Comparison of ENCODE assay signal across 20 mouse cellular contexts in genomic region chr7:17076542-17076941, GRCm38 (mm10). TPM values are rescaled to one million over a fixed set of nuclear protein-coding genes. Genes with fewer than 3 reads are reported as not detected.
DNase-seq lines count a peak whose midpoint lies in the region; ATAC-seq and TF ChIP-seq lines count a peak whose summit lies in the region.
"Had no signal": no experiment of that assay in that cellular context is flagged by ENCODE, and none has a peak within 500 bp of the region (broad histone marks: within the 10 kb centered on the region; RNA-seq: fewer than 3 reads in every experiment).

No protein-coding gene starts in this region.

- no peak for ATAC-seq in megakaryocyte, adult 5-6 weeks (ENCODE audit: poor library complexity, severe bottlenecking)
- ATAC-seq in activated CD4-positive, CD25-positive, alpha-beta regulatory T cell, adult 4 months, result no peak
- ATAC-seq: CD4-positive, CD25-positive, alpha-beta regulatory T cell, adult 4 months; forebrain, embryonic 13.5 days; forebrain, postnatal 0 days; intestine, embryonic 15.5 days had no signal

- H3K27ac ChIP-seq in cerebellum, adult 2 months (ENCODE audit: insufficient read depth, low read length), result peak overlapping the region; percentile 57
- H3K27ac ChIP-seq: embryonic facial prominence, embryonic 10.5 days; forebrain, embryonic 13.5 days; gastrocnemius, adult 2 months; heart, embryonic 15.5 days; hindbrain, embryonic 10.5 days; hindbrain, embryonic 14.5 days; intestine, embryonic 15.5 days had no signal

- H3K36me3 ChIP-seq in megakaryocyte, embryonic 14.5 days (replicated peaks; ENCODE audit: low read length), result no peaks in the 10 kb centered on the region
- H3K36me3 ChIP-seq: embryonic facial prominence, embryonic 10.5 days; heart, embryonic 15.5 days; hindbrain, embryonic 10.5 days; intestine, embryonic 15.5 days had no signal

- no peaks in the 10 kb centered on the region for H3K27me3 ChIP-seq in cerebellum, adult 2 months (ENCODE audit: control insufficient read depth, insufficient read depth, low read length)
- H3K27me3 ChIP-seq in megakaryocyte, embryonic 14.5 days (replicated peaks), result peaks cover 8% of the 10 kb centered on the region
- H3K27me3 ChIP-seq: forebrain, embryonic 13.5 days; intestine, embryonic 15.5 days had no signal

- TF ChIP-seq POLR2A in cerebellum, adult 2 months (IDR thresholded peaks at IDR 0.05; ENCODE audit: borderline replicate concordance, insufficient read depth, low read length), result no peak

- TF ChIP-seq CTCF in cerebellum, adult 2 months (IDR thresholded peaks at IDR 0.05; ENCODE audit: borderline replicate concordance, insufficient read depth, low read depth, low read length), result no peak

- peaks cover 9% of the 10 kb centered on the region; the same call in 1 of the 2 replicates for H3K9me3 ChIP-seq in megakaryocyte, embryonic 14.5 days
- H3K9me3 ChIP-seq: G1E; heart, embryonic 15.5 days; intestine, embryonic 15.5 days had no signal

- peaks cover 18% of the 10 kb centered on the region for H3K4me1 ChIP-seq in cerebellum, adult 2 months (ENCODE audit: control insufficient read depth, insufficient read depth, low read length)
- peaks cover 9% of the 10 kb centered on the region for H3K4me1 ChIP-seq in megakaryocyte, embryonic 14.5 days
- H3K4me1 ChIP-seq: embryonic facial prominence, embryonic 10.5 days; forebrain, embryonic 13.5 days; heart, embryonic 15.5 days; hindbrain, embryonic 10.5 days had no signal

- DNase-seq in adrenal gland, adult (ENCODE audit: inconsistent age in 2 of 2, low spot score in 1 of 2), result peak; percentile 27 to 67
- DNase-seq in adrenal gland, adult 8-10 months, result no peak
- peak; percentile 55 to 78 for DNase-seq in cerebellum, adult 2 months
- DNase-seq in cerebellum, adult 8-10 months, result no peak
- DNase-seq: B cell, adult 2 months; forebrain, postnatal 0 days; gastrocnemius, adult 2 months; gastrocnemius, postnatal 25 days; kidney, adult 18-20 months had no signal

- 38% methylated on average over 1 of the region's 1 CpGs for WGBS in cerebellum, adult 2 months

- H3K4me3 ChIP-seq in cerebellum, adult 2 months (replicated peaks; ENCODE audit: insufficient read depth, low read depth, low read length), result no peak overlapping the region
- H3K4me3 ChIP-seq in megakaryocyte, embryonic 14.5 days (replicated peaks), result peak overlapping the region; percentile 16
- H3K4me3 ChIP-seq: embryonic facial prominence, embryonic 10.5 days; forebrain, embryonic 13.5 days; gastrocnemius, adult 2 months; heart, embryonic 15.5 days; hindbrain, embryonic 10.5 days; intestine, embryonic 15.5 days had no signal

RNA-seq across cellular contexts. Expression of gene Psg16, which starts 2.7 kb away (rescaled TPM):
- under 1 TPM; 0.10 to 0.51 (median 0.43) TPM for total RNA-seq in adrenal gland, adult 8-10 months (2022)
- 20.8 and 22.0 TPM in 2 replicates for polyA plus RNA-seq in cerebellum, adult 2 months (2012; rRNA removed)
- polyA plus RNA-seq in megakaryocyte, embryonic 14.5 days (2012; ENCODE audit: insufficient read depth, low replicate concordance), result not detected in 2 replicates
- 0.04 TPM in 1 of 2 replicates, not detected in the other for total RNA-seq in megakaryocyte, adult 5-6 weeks (2015)
- 0.28 TPM in 1 of 2 replicates, not detected in the other for total RNA-seq in megakaryocyte, adult 5-6 weeks (2017)
- 1 to 10 TPM in 1 of 2 experiments, not detected in 1; 1.1 TPM for polyA plus RNA-seq in activated CD4-positive, CD25-positive, alpha-beta regulatory T cell, adult 4 months (2017; shearing (Covaris generic))

RNA-seq across cellular contexts. Expression of gene Hif3a, which starts 14.3 kb away (rescaled TPM):
- 1 to 10 TPM; 2.1 to 5.4 (median 3.7) TPM for total RNA-seq in adrenal gland, adult 8-10 months (2022)
- polyA plus RNA-seq in cerebellum, adult 2 months (2012; rRNA removed), result 2.1 and 4.2 TPM in 2 replicates
- 3.3 and 5.6 TPM in 2 replicates for polyA plus RNA-seq in megakaryocyte, embryonic 14.5 days (2012; ENCODE audit: insufficient read depth, low replicate concordance)
- total RNA-seq in megakaryocyte, adult 5-6 weeks (2015), result 0.11 and 0.25 TPM in 2 replicates
- total RNA-seq in megakaryocyte, adult 5-6 weeks (2017), result 0.24 TPM in 1 of 2 replicates, not detected in the other
- under 1 TPM; 0.32 to 0.49 TPM for polyA plus RNA-seq in activated CD4-positive, CD25-positive, alpha-beta regulatory T cell, adult 4 months (2017; shearing (Covaris generic))

RNA-seq across cellular contexts. Expression of gene Ppp5c, which starts 48.8 kb away (rescaled TPM):
- 10 to 100 TPM; 74.7 to 96.9 (median 91.3) TPM for total RNA-seq in adrenal gland, adult 8-10 months (2022)
- 306 and 336 TPM in 2 replicates for polyA plus RNA-seq in cerebellum, adult 2 months (2012; rRNA removed)
- polyA plus RNA-seq in megakaryocyte, embryonic 14.5 days (2012; ENCODE audit: insufficient read depth, low replicate concordance), result 55.6 and 70.0 TPM in 2 replicates
- 39.9 and 51.4 TPM in 2 replicates for total RNA-seq in megakaryocyte, adult 5-6 weeks (2015)
- total RNA-seq in megakaryocyte, adult 5-6 weeks (2017), result 31.6 and 33.1 TPM in 2 replicates
- polyA plus RNA-seq in activated CD4-positive, CD25-positive, alpha-beta regulatory T cell, adult 4 months (2017; shearing (Covaris generic)), result 10 to 100 TPM; 49.6 to 63.3 TPM

Comparison
In these comparisons a context has a peak if more than half of its experiments do, and no peak if none do; other contexts are left out.
1. DNase-seq: peak in adrenal gland, adult (2 of 2) and cerebellum, adult 2 months (2 of 2); none in adrenal gland, adult 8-10 months (single experiment) and cerebellum, adult 8-10 months (single experiment).
2. RNA of gene Psg16, which starts 2.7 kb away (polyA plus RNA-seq): 20.8 to 22.0 TPM in cerebellum, adult 2 months; 1.1 TPM in activated CD4-positive, CD25-positive, alpha-beta regulatory T cell, adult 4 months and not detected in megakaryocyte, embryonic 14.5 days; every median in the first group is over 10 times any median in the second.